Mouse (Mus musculus): ENCODE measurements at regions not wholly inside any gene's neighbourhood (a gene's known extent, or its start where the extent isn't known, plus 50 kb on each side); places are given as distances from the start of the nearest gene placed in this dataset.

DNA sequence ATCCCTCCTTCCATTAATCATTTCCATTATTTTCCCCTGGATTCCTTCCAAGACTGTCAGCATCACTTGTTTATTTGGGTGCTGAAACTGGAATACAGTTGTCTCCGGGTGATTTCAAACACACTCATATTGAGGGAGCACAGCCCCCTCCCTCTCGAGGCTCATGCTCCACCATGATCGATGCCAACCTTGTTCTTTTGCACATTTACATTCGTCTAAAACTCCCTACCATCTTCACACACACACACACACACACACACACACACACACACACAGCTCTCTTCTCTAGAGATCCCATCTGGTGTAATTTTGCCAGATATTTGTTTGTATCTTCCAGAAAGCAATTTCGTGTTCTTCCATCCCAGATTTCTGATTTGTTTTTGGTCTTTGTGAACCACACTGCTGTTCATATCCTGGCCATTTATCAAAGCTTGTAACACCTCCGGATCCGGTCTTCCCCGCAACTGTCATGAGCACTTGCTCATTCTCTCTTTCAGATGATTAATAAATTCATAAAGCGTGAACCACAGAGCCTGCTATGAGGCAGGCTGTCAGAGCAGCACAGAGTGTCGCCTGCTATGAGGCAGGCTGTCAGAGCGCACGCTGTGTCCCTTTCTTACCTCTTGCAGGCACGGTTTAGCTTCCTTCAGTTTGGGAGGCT lies 122.4 kb upstream of the Arid2 start:
- no peak overlapping the region for H3K4me3 ChIP-seq (replicated peaks; ENCODE audit: low read length)
- no peaks in the 10 kb centered on the region for H3K36me3 ChIP-seq (ENCODE audit: insufficient read depth, low read length)
- no peaks in the 10 kb centered on the region for H3K9me3 ChIP-seq (ENCODE audit: low read length)
- H3K4me1 ChIP-seq (replicated peaks; ENCODE audit: low read depth, low read length): peaks cover 27% of the 10 kb centered on the region
- no peak for TF ChIP-seq NANOG (IDR thresholded peaks at IDR 0.05; ENCODE audit: borderline replicate concordance, low read length)
- TF ChIP-seq CTCF (conservative IDR thresholded peaks at IDR 0.05; ENCODE audit: low read length): no peak
- no peak for TF ChIP-seq POU5F1 (IDR thresholded peaks at IDR 0.05; ENCODE audit: borderline replicate concordance, low read length)
- no peaks in the 10 kb centered on the region for H3K27me3 ChIP-seq (ENCODE audit: insufficient read depth, low read length)

DNA sequence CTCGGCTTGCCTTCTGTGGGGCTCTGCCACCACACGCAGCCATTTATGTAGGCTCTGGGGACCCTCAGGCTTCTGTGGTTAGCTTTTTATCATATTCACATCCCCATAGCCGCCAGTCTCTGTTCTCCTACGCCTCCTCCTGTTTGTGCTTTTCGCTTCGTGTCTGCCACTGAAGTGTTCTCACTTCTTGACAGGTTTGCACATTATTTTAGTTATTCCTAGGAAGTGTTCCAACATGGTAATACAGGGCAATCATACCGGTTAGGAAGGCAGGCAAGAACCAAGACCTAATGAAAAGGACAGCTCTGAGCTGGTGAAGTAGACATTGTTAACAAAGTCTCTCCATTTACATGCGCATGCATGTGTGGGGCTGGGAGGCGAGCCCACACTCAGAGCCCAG lies 120.1 kb upstream of the Arid2 start:
- no peak overlapping the region for H3K4me3 ChIP-seq (replicated peaks; ENCODE audit: low read length)
- no peaks in the 10 kb centered on the region for H3K36me3 ChIP-seq (ENCODE audit: insufficient read depth, low read length)
- H3K27me3 ChIP-seq (ENCODE audit: insufficient read depth, low read length): no peaks in the 10 kb centered on the region
- H3K4me1 ChIP-seq (replicated peaks; ENCODE audit: low read depth, low read length): peaks cover 38% of the 10 kb centered on the region
- TF ChIP-seq CTCF (conservative IDR thresholded peaks at IDR 0.05; ENCODE audit: low read length) (no peak), POU5F1 (IDR thresholded peaks at IDR 0.05; ENCODE audit: borderline replicate concordance, low read length) (no peak), NANOG (IDR thresholded peaks at IDR 0.05; ENCODE audit: borderline replicate concordance, low read length) (no peak)
- no peaks in the 10 kb centered on the region for H3K9me3 ChIP-seq (ENCODE audit: low read length)

DNA sequence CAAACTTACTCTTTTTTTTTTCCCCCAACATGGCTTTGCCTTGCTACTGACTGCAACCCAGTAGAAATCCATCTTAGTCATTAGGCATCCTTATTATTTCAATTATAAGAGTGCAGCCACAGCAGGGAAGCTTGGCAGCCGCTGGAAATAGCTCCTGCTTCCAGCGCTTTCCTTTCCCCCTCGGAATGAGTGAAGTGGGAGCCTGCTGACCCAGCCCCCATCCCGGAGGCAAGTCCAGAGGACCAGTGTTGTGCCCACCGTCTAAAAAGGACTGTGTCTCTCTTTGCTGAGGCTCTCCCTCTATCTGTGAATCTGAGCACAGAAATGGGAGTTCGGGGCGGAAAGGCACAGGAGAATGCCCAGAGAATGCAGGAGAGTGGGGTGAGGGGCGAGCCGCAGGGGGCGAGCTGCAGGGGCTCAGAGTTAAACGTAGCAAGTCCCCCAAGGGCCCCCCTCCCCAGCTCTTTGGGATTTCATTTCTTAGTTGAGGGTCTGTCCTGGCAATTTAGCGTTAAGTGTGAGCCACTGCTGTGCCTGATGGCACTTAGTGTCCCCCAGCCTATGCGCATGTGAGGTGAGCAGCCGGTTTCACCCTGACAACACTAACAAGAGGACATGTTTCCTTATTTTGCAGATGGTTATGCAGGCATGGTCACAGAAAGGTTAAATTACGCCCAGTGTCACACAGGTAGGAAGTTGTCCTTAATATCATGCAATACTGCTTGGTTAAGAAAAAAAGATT lies 117.4 kb upstream of the Arid2 start:
- TF ChIP-seq POU5F1 (IDR thresholded peaks at IDR 0.05; ENCODE audit: borderline replicate concordance, low read length): no peak
- TF ChIP-seq CTCF (conservative IDR thresholded peaks at IDR 0.05; ENCODE audit: low read length): no peak
- TF ChIP-seq NANOG (IDR thresholded peaks at IDR 0.05; ENCODE audit: borderline replicate concordance, low read length): no peak
- peaks cover 52% of the 10 kb centered on the region for H3K4me1 ChIP-seq (replicated peaks; ENCODE audit: low read depth, low read length)
- H3K4me3 ChIP-seq (replicated peaks; ENCODE audit: low read length): peak overlapping the region; percentile 51
- H3K27me3 ChIP-seq (ENCODE audit: insufficient read depth, low read length): no peaks in the 10 kb centered on the region
- H3K9me3 ChIP-seq (ENCODE audit: low read length): no peaks in the 10 kb centered on the region
- no peaks in the 10 kb centered on the region for H3K36me3 ChIP-seq (ENCODE audit: insufficient read depth, low read length)

DNA sequence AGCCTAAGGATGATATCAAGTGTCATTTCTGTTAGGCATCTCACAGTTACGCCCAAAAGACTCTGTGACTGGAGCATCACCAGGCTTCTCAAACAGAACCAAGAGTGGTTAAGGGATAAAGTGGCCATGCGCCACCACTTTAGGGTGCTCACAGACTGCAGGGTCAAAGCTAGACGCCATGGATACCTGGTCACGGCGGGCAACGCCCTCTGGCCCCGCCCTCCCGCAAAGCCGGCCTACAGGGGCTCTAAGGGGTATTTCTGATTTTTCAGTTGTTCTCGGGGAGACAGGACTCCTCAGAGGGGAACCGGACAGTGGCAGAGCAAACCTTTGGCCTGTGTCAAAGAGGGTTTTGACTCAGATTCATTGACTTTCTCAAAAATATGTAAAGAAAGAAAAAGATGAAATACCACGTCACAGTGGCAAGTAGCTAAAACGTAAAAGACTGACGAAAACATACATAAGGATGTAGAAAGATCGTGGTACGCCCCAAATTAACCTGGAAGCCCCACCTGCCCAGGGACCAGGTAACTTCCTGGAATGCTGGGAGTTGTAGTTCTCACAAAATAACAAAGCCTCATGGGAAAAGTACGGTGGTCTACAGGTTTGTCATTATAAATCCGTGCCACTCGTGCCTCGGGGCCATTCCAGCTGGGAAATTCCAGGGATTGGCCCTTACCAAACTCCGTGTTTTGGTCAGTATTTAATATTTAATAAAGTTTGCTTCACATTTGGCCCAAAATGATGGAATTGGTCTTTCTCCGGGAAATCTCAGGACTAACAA lies 116.1 kb upstream of the Arid2 start:
- TF ChIP-seq NANOG (IDR thresholded peaks at IDR 0.05; ENCODE audit: borderline replicate concordance, low read length) (no peak), POU5F1 (IDR thresholded peaks at IDR 0.05; ENCODE audit: borderline replicate concordance, low read length) (no peak), CTCF (conservative IDR thresholded peaks at IDR 0.05; ENCODE audit: low read length) (no peak)
- H3K4me3 ChIP-seq (replicated peaks; ENCODE audit: low read length): peak overlapping the region; percentile 75
- no peaks in the 10 kb centered on the region for H3K36me3 ChIP-seq (ENCODE audit: insufficient read depth, low read length)
- H3K4me1 ChIP-seq (replicated peaks; ENCODE audit: low read depth, low read length): peaks cover 58% of the 10 kb centered on the region
- no peaks in the 10 kb centered on the region for H3K27me3 ChIP-seq (ENCODE audit: insufficient read depth, low read length)
- H3K9me3 ChIP-seq (ENCODE audit: low read length): no peaks in the 10 kb centered on the region

DNA sequence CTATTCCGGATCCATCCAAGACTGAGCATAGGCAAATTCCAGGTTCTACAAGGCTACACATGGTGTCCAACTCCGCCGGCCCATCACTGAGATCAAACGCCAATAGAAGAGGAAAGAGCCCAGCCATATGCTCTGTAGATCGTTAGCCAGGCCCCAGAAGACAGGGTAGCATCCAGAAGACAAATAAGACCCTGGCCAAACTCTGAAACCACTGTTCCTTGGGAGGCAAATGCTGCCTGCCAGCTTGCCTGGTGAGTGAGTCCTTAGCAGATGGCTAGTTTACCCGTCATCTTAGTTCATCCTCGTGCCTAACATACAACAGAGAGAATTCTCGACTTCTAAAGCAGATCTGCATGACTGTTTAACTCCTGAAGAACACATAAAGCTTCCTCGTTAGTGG lies 109.4 kb upstream of the Arid2 start:
- peaks cover 86% of the 10 kb centered on the region for H3K4me1 ChIP-seq (replicated peaks; ENCODE audit: low read depth, low read length)
- H3K4me3 ChIP-seq (replicated peaks; ENCODE audit: low read length): no peak overlapping the region
- no peak for TF ChIP-seq NANOG (IDR thresholded peaks at IDR 0.05; ENCODE audit: borderline replicate concordance, low read length)
- no peak for TF ChIP-seq CTCF (conservative IDR thresholded peaks at IDR 0.05; ENCODE audit: low read length)
- no peak for TF ChIP-seq POU5F1 (IDR thresholded peaks at IDR 0.05; ENCODE audit: borderline replicate concordance, low read length)
- no peaks in the 10 kb centered on the region for H3K9me3 ChIP-seq (ENCODE audit: low read length)
- no peaks in the 10 kb centered on the region for H3K36me3 ChIP-seq (ENCODE audit: insufficient read depth, low read length)
- H3K27me3 ChIP-seq (ENCODE audit: insufficient read depth, low read length): 0 out of 2 replicates have a peak, but pooled peaks cover 3% of the 10 kb centered on the region

DNA sequence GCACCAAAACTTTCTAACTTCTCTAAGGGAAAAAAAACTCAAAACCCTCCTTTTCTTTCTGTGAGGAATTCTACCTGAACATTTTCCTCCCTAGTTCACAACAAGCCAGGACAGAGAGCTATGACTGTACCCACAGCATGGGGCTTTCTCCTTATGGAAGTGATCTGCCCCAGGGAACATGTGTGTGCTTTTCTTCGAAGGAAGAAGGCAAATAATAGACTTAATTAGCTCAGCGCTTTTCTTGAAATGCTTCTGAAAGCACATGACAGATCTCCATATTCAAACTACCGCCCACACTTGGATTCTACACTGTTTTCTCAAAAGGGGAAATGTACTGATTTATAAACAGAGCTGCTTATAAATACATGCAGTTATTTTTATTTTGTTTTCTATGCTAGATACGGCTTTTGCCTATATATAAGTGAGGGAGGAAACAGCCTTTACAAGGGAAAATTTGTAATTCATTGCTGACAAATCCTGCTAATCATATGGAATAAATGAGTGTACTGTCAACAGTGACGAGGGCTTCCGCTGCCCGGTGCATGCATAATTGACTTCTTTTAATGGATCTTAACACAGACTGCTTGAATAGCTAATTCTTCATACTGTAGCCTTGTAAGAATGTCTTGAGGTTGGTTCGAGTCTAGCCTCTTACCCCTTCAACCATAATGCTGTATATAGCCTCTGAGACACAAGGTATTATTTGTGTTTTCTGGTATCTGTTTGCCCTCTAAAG lies 108.8 kb upstream of the Arid2 start:
- 0 out of 2 replicates have a peak, but pooled peaks cover 3% of the 10 kb centered on the region for H3K27me3 ChIP-seq (ENCODE audit: insufficient read depth, low read length)
- H3K36me3 ChIP-seq (ENCODE audit: insufficient read depth, low read length): no peaks in the 10 kb centered on the region
- no peak overlapping the region for H3K4me3 ChIP-seq (replicated peaks; ENCODE audit: low read length)
- peaks cover 87% of the 10 kb centered on the region for H3K4me1 ChIP-seq (replicated peaks; ENCODE audit: low read depth, low read length)
- no peaks in the 10 kb centered on the region for H3K9me3 ChIP-seq (ENCODE audit: low read length)
- TF ChIP-seq NANOG (IDR thresholded peaks at IDR 0.05; ENCODE audit: borderline replicate concordance, low read length): no peak

DNA sequence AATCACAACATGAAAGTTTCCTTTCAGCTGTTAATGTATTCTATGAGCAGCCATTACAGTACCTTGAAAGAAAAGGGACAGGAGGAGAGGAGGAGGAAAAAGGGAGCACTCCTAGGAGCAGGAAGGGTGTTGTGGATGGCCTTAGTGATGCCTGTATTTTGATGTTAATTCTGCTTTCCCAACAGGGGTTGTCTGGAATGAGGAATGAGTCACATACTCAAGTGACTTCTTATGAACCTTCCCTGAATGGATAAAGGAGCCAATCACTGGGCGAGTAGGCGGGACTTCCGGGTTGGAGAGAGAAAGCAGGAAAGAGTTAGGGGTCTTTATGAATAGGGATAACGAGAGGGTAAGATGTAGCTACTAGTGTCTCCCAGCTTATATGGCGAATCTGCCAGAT lies 107.8 kb upstream of the Arid2 start:
- no peaks in the 10 kb centered on the region for H3K9me3 ChIP-seq (ENCODE audit: low read length)
- H3K36me3 ChIP-seq (ENCODE audit: insufficient read depth, low read length): peaks cover 3% of the 10 kb centered on the region; the same call in 1 of the 2 replicates
- H3K4me3 ChIP-seq (replicated peaks; ENCODE audit: low read length): peak overlapping the region; percentile 77
- peaks cover 78% of the 10 kb centered on the region for H3K4me1 ChIP-seq (replicated peaks; ENCODE audit: low read depth, low read length)
- TF ChIP-seq CTCF (conservative IDR thresholded peaks at IDR 0.05; ENCODE audit: low read length) (no peak), NANOG (IDR thresholded peaks at IDR 0.05; ENCODE audit: borderline replicate concordance, low read length) (peak; percentile 94), POU5F1 (IDR thresholded peaks at IDR 0.05; ENCODE audit: borderline replicate concordance, low read length) (0 out of 2 replicates have a peak, but pooled peaks have one; percentile 37)
- 0 out of 2 replicates have a peak, but pooled peaks cover 3% of the 10 kb centered on the region for H3K27me3 ChIP-seq (ENCODE audit: insufficient read depth, low read length)
